Mouse (Mus musculus): ENCODE results near the gene Prkag1. TPM values are rescaled to one million over a fixed set of nuclear protein-coding genes. Genes with fewer than 3 reads are reported as not detected.

Gene Prkag1
- polyA plus RNA-seq, 1 experiment = 99.5 TPM

- Histone ChIP-seq H3K27ac (replicated peaks; ENCODE audit: low read depth, low read length) (no peak overlapping the region), H3K4me3 (ENCODE audit: insufficient read depth, low read depth, low read length) (no peak overlapping the region), H3K4me1 (ENCODE audit: control insufficient read depth, insufficient read depth, insufficient read length, low read length) (no peaks in the 10 kb centered on the region)
These were observed 30.5 kb upstream of the Prkag1 start for GRCm38 (mm10) chr15:98861701-98862410.

GRCm38 (mm10) chr15:98860921-98861320 is 29.6 kb upstream of the Prkag1 start:
- Histone ChIP-seq H3K4me1 (ENCODE audit: control insufficient read depth, insufficient read depth, insufficient read length, low read length) (no peaks in the 10 kb centered on the region), H3K4me3 (ENCODE audit: insufficient read depth, low read depth, low read length) (no peak overlapping the region), H3K27ac (replicated peaks; ENCODE audit: low read depth, low read length) (no peak overlapping the region)

- Histone ChIP-seq H3K27ac (replicated peaks; ENCODE audit: low read depth, low read length) (no peak overlapping the region), H3K4me3 (ENCODE audit: insufficient read depth, low read depth, low read length) (no peak overlapping the region), H3K4me1 (ENCODE audit: control insufficient read depth, insufficient read depth, insufficient read length, low read length) (no peaks in the 10 kb centered on the region)
These were observed 28.2 kb upstream of the Prkag1 start for GRCm38 (mm10) chr15:98859319-98860043.

- Histone ChIP-seq H3K27ac (replicated peaks; ENCODE audit: low read depth, low read length) (no peak overlapping the region), H3K4me3 (ENCODE audit: insufficient read depth, low read depth, low read length) (no peak overlapping the region), H3K4me1 (ENCODE audit: control insufficient read depth, insufficient read depth, insufficient read length, low read length) (no peaks in the 10 kb centered on the region)
These were observed 22.9 kb upstream of the Prkag1 start for GRCm38 (mm10) chr15:98854214-98854613.

- Histone ChIP-seq H3K27ac (replicated peaks; ENCODE audit: low read depth, low read length) (no peak overlapping the region), H3K4me3 (ENCODE audit: insufficient read depth, low read depth, low read length) (no peak overlapping the region), H3K4me1 (ENCODE audit: control insufficient read depth, insufficient read depth, insufficient read length, low read length) (no peaks in the 10 kb centered on the region)
These were observed 22.0 kb upstream of the Prkag1 start for GRCm38 (mm10) chr15:98853161-98853937.

- Histone ChIP-seq H3K4me3 (ENCODE audit: insufficient read depth, low read depth, low read length) (no peak overlapping the region), H3K4me1 (ENCODE audit: control insufficient read depth, insufficient read depth, insufficient read length, low read length) (no peaks in the 10 kb centered on the region), H3K27ac (replicated peaks; ENCODE audit: low read depth, low read length) (no peak overlapping the region)
These were observed 21.4 kb upstream of the Prkag1 start for GRCm38 (mm10) chr15:98852733-98853132.

- Histone ChIP-seq H3K4me3 (ENCODE audit: insufficient read depth, low read depth, low read length) (no peak overlapping the region), H3K27ac (replicated peaks; ENCODE audit: low read depth, low read length) (no peak overlapping the region), H3K4me1 (ENCODE audit: control insufficient read depth, insufficient read depth, insufficient read length, low read length) (no peaks in the 10 kb centered on the region)
These were observed 20.8 kb upstream of the Prkag1 start for GRCm38 (mm10) chr15:98852071-98852470.

GRCm38 (mm10) chr15:98851229-98851818 is 20.0 kb upstream of the Prkag1 start:
- Histone ChIP-seq H3K27ac (replicated peaks; ENCODE audit: low read depth, low read length) (no peak overlapping the region), H3K4me3 (ENCODE audit: insufficient read depth, low read depth, low read length) (no peak overlapping the region)

GRCm38 (mm10) chr15:98850668-98851067 is 19.3 kb upstream of the Prkag1 start:
- H3K4me1 ChIP-seq (ENCODE audit: control insufficient read depth, insufficient read depth, insufficient read length, low read length) = no peaks in the 10 kb centered on the region
- no peak overlapping the region for H3K27ac ChIP-seq (replicated peaks; ENCODE audit: low read depth, low read length)
- H3K4me3 ChIP-seq (ENCODE audit: insufficient read depth, low read depth, low read length) = no peak overlapping the region

More at GRCm38 (mm10) chr15:98851229-98851818, 20.0 kb upstream of the Prkag1 start:
- H3K4me1 ChIP-seq (ENCODE audit: control insufficient read depth, insufficient read depth, insufficient read length, low read length) = no peaks in the 10 kb centered on the region

GRCm38 (mm10) chr15:98849956-98850600 is 18.8 kb upstream of the Prkag1 start:
- no peaks in the 10 kb centered on the region for H3K4me1 ChIP-seq (ENCODE audit: control insufficient read depth, insufficient read depth, insufficient read length, low read length)
- no peak overlapping the region for H3K4me3 ChIP-seq (ENCODE audit: insufficient read depth, low read depth, low read length)
- H3K27ac ChIP-seq (replicated peaks; ENCODE audit: low read depth, low read length) = no peak overlapping the region

- no peak overlapping the region for H3K4me3 ChIP-seq (ENCODE audit: insufficient read depth, low read depth, low read length)
- H3K4me1 ChIP-seq (ENCODE audit: control insufficient read depth, insufficient read depth, insufficient read length, low read length) = no peaks in the 10 kb centered on the region
- H3K27ac ChIP-seq (replicated peaks; ENCODE audit: low read depth, low read length) = no peak overlapping the region
These were observed 17.8 kb upstream of the Prkag1 start for GRCm38 (mm10) chr15:98849165-98849564.

- Histone ChIP-seq H3K27ac (replicated peaks; ENCODE audit: low read depth, low read length) (no peak overlapping the region), H3K4me3 (ENCODE audit: insufficient read depth, low read depth, low read length) (no peak overlapping the region), H3K4me1 (ENCODE audit: control insufficient read depth, insufficient read depth, insufficient read length, low read length) (no peaks in the 10 kb centered on the region)
These were observed 14.8 kb upstream of the Prkag1 start for GRCm38 (mm10) chr15:98846140-98846539.

- H3K27ac ChIP-seq (replicated peaks; ENCODE audit: low read depth, low read length) = no peak overlapping the region
- H3K4me1 ChIP-seq (ENCODE audit: control insufficient read depth, insufficient read depth, insufficient read length, low read length) = no peaks in the 10 kb centered on the region
- H3K4me3 ChIP-seq (ENCODE audit: insufficient read depth, low read depth, low read length) = no peak overlapping the region
These were observed 13.8 kb upstream of the Prkag1 start for GRCm38 (mm10) chr15:98845149-98845548.

- Histone ChIP-seq H3K4me1 (ENCODE audit: control insufficient read depth, insufficient read depth, insufficient read length, low read length) (no peaks in the 10 kb centered on the region), H3K4me3 (ENCODE audit: insufficient read depth, low read depth, low read length) (no peak overlapping the region), H3K27ac (replicated peaks; ENCODE audit: low read depth, low read length) (no peak overlapping the region)
These were observed 12.4 kb upstream of the Prkag1 start for GRCm38 (mm10) chr15:98843595-98844223.
